Mouse (Mus musculus) hindbrain, postnatal 0 days (tissue): Measurements from ENCODE around the gene Shc2. TPM values are rescaled to one million over a fixed set of nuclear protein-coding genes. Genes with fewer than 3 reads are reported as not detected.

Experiments used
- ATAC-seq: fragments of 200-750 bp; cut with Nextera tagmentation; 2 replicates; pipeline ENCODE4 v1.8.0; 2017; ENCODE audit warnings: mild to moderate bottlenecking, moderate TSS enrichment, moderate library complexity
- DNase-seq: peaks from one replicate; pipeline ENCODE4 v3.0.0-alpha.2; 2015; ENCODE audit warnings: low spot score
- H3K27ac ChIP-seq: fragments of 300-500 bp; sonication (generic); 2 replicates; pipeline ENCODE4 v1.5.1; 2014; ENCODE audit warnings: mild to moderate bottlenecking
- H3K27me3 ChIP-seq: fragments of 300-500 bp; sonication (generic); 2 replicates; pipeline ENCODE4 v1.6.1; 2014; ENCODE audit warnings: low read length, mixed read lengths; ENCODE audit not compliant: insufficient read depth
- H3K36me3 ChIP-seq: fragments of 300-500 bp; sonication (generic); 2 replicates; pipeline ENCODE4 v1.6.1; 2014; ENCODE audit warnings: low read length, mixed read lengths; ENCODE audit not compliant: insufficient read depth
- H3K4me1 ChIP-seq: fragments of 300-500 bp; sonication (generic); 2 replicates; pipeline ENCODE4 v1.6.1; 2014; ENCODE audit warnings: antibody characterized with exemption, low read length, mixed read lengths; ENCODE audit not compliant: insufficient read depth
- H3K4me2 ChIP-seq: fragments of 300-500 bp; sonication (generic); 2 replicates; pipeline ENCODE4 v1.6.1; 2014; ENCODE audit warnings: low read depth, mild to moderate bottlenecking, low read length, moderate library complexity, mixed read lengths
- H3K4me3 ChIP-seq: fragments of 300-500 bp; sonication (generic); 2 replicates; pipeline ENCODE4 v1.5.1; 2014; ENCODE audit warnings: low read length
- H3K9ac ChIP-seq: fragments of 300-500 bp; sonication (generic); replicated peaks from 2 replicates; pipeline ENCODE4 v1.6.1; 2014; ENCODE audit warnings: mild to moderate bottlenecking, low read length, moderate library complexity, mixed read lengths
- H3K9me3 ChIP-seq: fragments of 300-500 bp; sonication (generic); 2 replicates; pipeline ENCODE4 v1.6.1; 2016; ENCODE audit warnings: low read length, mixed read lengths
- CTCF ChIP-seq: IDR thresholded peaks from 2 replicates; pipeline ENCODE4 v1.5.1; 2016; ENCODE audit warnings: antibody characterized with exemption, control low read depth, low read depth
- WGBS: fragments of 180-500 bp; shearing (Covaris S2); extraction: QIAGEN DNeasy Blood & Tissue Kit; methylation state at CpG from one replicate; pipeline ENCODE4 v1.1.7; 2014; 5-methylcytosine and 5-hydroxymethylcytosine counted together
- polyA plus RNA-seq: library from polyadenylated mRNA; unstranded; fragments of >200 nt; fragmentation: Nextera tagmentation; extraction: Ambion mirVana; gene quantifications from 2 replicates; pipeline ENCODE4 v1.2.1, GENCODE M21; 2015
- total RNA-seq: library from RNA; depleted of rRNA; stranded (reverse); fragments of >200 nt; gene quantifications from 2 replicates; pipeline ENCODE4 v1.2.3, GENCODE M21; 2014

The Shc2 gene
- total and polyA plus RNA-seq, 2 experiments from 2014 or later, result 21.3 to 66.2 TPM

GRCm38 (mm10) chr10:79580811-79581210, 56.9 kb downstream of the Shc2 start:
- H3K4me3 ChIP-seq, result no peak overlapping the region
- no peaks in the 10 kb centered on the region for H3K4me1 ChIP-seq
- no peaks in the 10 kb centered on the region for H3K36me3 ChIP-seq
- DNase-seq, result peak; percentile 76
- H3K4me2 ChIP-seq, result no peak overlapping the region
- no peak for ATAC-seq
- H3K9ac ChIP-seq, result no peak overlapping the region
- no peaks in the 10 kb centered on the region for H3K9me3 ChIP-seq
- no peak overlapping the region for H3K27ac ChIP-seq
- TF ChIP-seq CTCF, result peak; percentile 77
- WGBS, result 46% methylated on average over 6 of the region's 6 CpGs
- no peaks in the 10 kb centered on the region for H3K27me3 ChIP-seq

- H3K4me1 ChIP-seq, result no peaks in the 10 kb centered on the region
- H3K4me2 ChIP-seq, result no peak overlapping the region
- WGBS, result 71% methylated on average over 7 of the region's 7 CpGs
- ATAC-seq, result no peak
- no peak overlapping the region for H3K4me3 ChIP-seq
- no peak overlapping the region for H3K27ac ChIP-seq
- no peak overlapping the region for H3K9ac ChIP-seq
- DNase-seq, result no peak
- no peaks in the 10 kb centered on the region for H3K9me3 ChIP-seq
- H3K36me3 ChIP-seq, result no peaks in the 10 kb centered on the region
- TF ChIP-seq CTCF, result no peak
- H3K27me3 ChIP-seq, result no peaks in the 10 kb centered on the region
Observed at GRCm38 (mm10) chr10:79580356-79580755, 57.4 kb downstream of the Shc2 start.

- 61% methylated on average over 12 of the region's 12 CpGs for WGBS
- Histone ChIP-seq H3K9ac (no peak overlapping the region), H3K27ac (no peak overlapping the region), H3K27me3 (no peaks in the 10 kb centered on the region), H3K4me1 (no peaks in the 10 kb centered on the region), H3K36me3 (no peaks in the 10 kb centered on the region), H3K9me3 (no peaks in the 10 kb centered on the region), H3K4me3 (no peak overlapping the region), H3K4me2 (no peak overlapping the region)
- ATAC-seq (no peak), DNase-seq (no peak)
- TF ChIP-seq CTCF, result no peak
Observed at GRCm38 (mm10) chr10:79579781-79580180, 57.9 kb downstream of the Shc2 start.

- H3K27me3 ChIP-seq, result no peaks in the 10 kb centered on the region
- TF ChIP-seq CTCF, result no peak
- ATAC-seq, result no peak
- H3K4me2 ChIP-seq, result no peak overlapping the region
- H3K27ac ChIP-seq, result no peak overlapping the region
- H3K9me3 ChIP-seq, result no peaks in the 10 kb centered on the region
- H3K4me3 ChIP-seq, result no peak overlapping the region
- H3K4me1 ChIP-seq, result no peaks in the 10 kb centered on the region
- WGBS, result 79% methylated on average over 7 of the region's 7 CpGs
- no peaks in the 10 kb centered on the region for H3K36me3 ChIP-seq
- no peak for DNase-seq
- H3K9ac ChIP-seq, result no peak overlapping the region
Observed at GRCm38 (mm10) chr10:79578891-79579290, 58.8 kb downstream of the Shc2 start.

- H3K36me3 ChIP-seq, result no peaks in the 10 kb centered on the region
- no peak for DNase-seq
- no peaks in the 10 kb centered on the region for H3K27me3 ChIP-seq
- 52% methylated on average over 9 of the region's 9 CpGs for WGBS
- TF ChIP-seq CTCF, result no peak
- H3K4me1 ChIP-seq, result no peaks in the 10 kb centered on the region
- H3K9ac ChIP-seq, result no peak overlapping the region
- H3K9me3 ChIP-seq, result no peaks in the 10 kb centered on the region
- no peak overlapping the region for H3K4me2 ChIP-seq
- ATAC-seq, result no peak
- no peak overlapping the region for H3K27ac ChIP-seq
- H3K4me3 ChIP-seq, result no peak overlapping the region
Observed at GRCm38 (mm10) chr10:79578276-79578675, 59.4 kb downstream of the Shc2 start.

GRCm38 (mm10) chr10:79577376-79577775, 60.3 kb downstream of the Shc2 start:
- no peak overlapping the region for H3K4me3 ChIP-seq
- H3K9me3 ChIP-seq, result no peaks in the 10 kb centered on the region
- H3K9ac ChIP-seq, result no peak overlapping the region
- 72% methylated on average over 4 of the region's 4 CpGs for WGBS
- H3K36me3 ChIP-seq, result no peaks in the 10 kb centered on the region
- no peak for TF ChIP-seq CTCF
- H3K4me1 ChIP-seq, result no peaks in the 10 kb centered on the region
- DNase-seq (no peak), ATAC-seq (no peak)
- H3K27me3 ChIP-seq, result no peaks in the 10 kb centered on the region
- no peak overlapping the region for H3K27ac ChIP-seq
- no peak overlapping the region for H3K4me2 ChIP-seq

- Histone ChIP-seq H3K9ac (no peak overlapping the region), H3K36me3 (no peaks in the 10 kb centered on the region), H3K4me2 (no peak overlapping the region), H3K27me3 (no peaks in the 10 kb centered on the region), H3K9me3 (no peaks in the 10 kb centered on the region), H3K27ac (no peak overlapping the region), H3K4me3 (no peak overlapping the region), H3K4me1 (no peaks in the 10 kb centered on the region)
- DNase-seq, result no peak
- 69% methylated on average over 6 of the region's 6 CpGs for WGBS
- no peak for TF ChIP-seq CTCF
- no peak for ATAC-seq
Observed at GRCm38 (mm10) chr10:79575754-79576153, 62.0 kb downstream of the Shc2 start.
